Mouse (Mus musculus) embryonic facial prominence, embryonic 12.5 days (tissue): ENCODE measurements around the gene Fam228a. TPM values are rescaled to one million over a fixed set of nuclear protein-coding genes. Genes with fewer than 3 reads are reported as not detected.
A peak's percentile ranks its signal among the peaks of the same experiment; 100 is the strongest.
"Not testable (repeated sequence)": the region's sequence is repeated elsewhere in the genome, so short reads cannot be mapped to it uniquely, and the experiment has no call there.

Experiments
- ATAC-seq: fragments of 200-750 bp; cut with Nextera tagmentation; 2 replicates; pipeline ENCODE4 v1.8.0; 2017; ENCODE audit not compliant: insufficient number of reproducible peaks, insufficient read depth, low FRiP score, low TSS enrichment
- H3K27ac ChIP-seq: fragments of 300-500 bp; sonication (generic); 2 replicates; pipeline ENCODE4 v1.5.1; 2016; ENCODE audit warnings: mild to moderate bottlenecking
- H3K27me3 ChIP-seq: fragments of 300-500 bp; sonication (generic); 2 replicates; pipeline ENCODE4 v1.6.1; 2016; ENCODE audit warnings: mild to moderate bottlenecking, moderate library complexity
- H3K36me3 ChIP-seq: fragments of 300-500 bp; sonication (generic); 2 replicates; pipeline ENCODE4 v1.6.1; 2016; ENCODE audit warnings: mild to moderate bottlenecking
- H3K4me1 ChIP-seq: fragments of 300-500 bp; sonication (generic); 2 replicates; pipeline ENCODE4 v1.6.1; 2016
- H3K4me2 ChIP-seq: fragments of 300-500 bp; sonication (generic); replicated peaks from 2 replicates; pipeline ENCODE4 v1.6.1; 2016; ENCODE audit warnings: mild to moderate bottlenecking, moderate library complexity
- H3K4me3 ChIP-seq: fragments of 300-500 bp; sonication (generic); 2 replicates; pipeline ENCODE4 v1.5.1; 2016; ENCODE audit warnings: mild to moderate bottlenecking
- H3K9ac ChIP-seq: fragments of 300-500 bp; sonication (generic); 2 replicates; pipeline ENCODE4 v1.6.1; 2016; ENCODE audit warnings: mild to moderate bottlenecking, moderate library complexity
- H3K9me3 ChIP-seq: fragments of 300-500 bp; sonication (generic); 2 replicates; pipeline ENCODE4 v1.6.1; 2016; ENCODE audit warnings: mild to moderate bottlenecking, moderate library complexity
- WGBS: fragments of 180-500 bp; shearing (Covaris S2); methylation state at CpG from one replicate; pipeline ENCODE4 v1.1.7; 2016; 5-methylcytosine and 5-hydroxymethylcytosine counted together
- polyA plus RNA-seq: library from polyadenylated mRNA; unstranded; fragments of >200 nt; fragmentation: Nextera tagmentation; extraction: Ambion mirVana; gene quantifications from 2 replicates; pipeline ENCODE4 v1.2.1, GENCODE M21; 2016

Gene Fam228a
- polyA plus RNA-seq, 1 experiment from 2014 or later = 0.47 TPM

GRCm38 (mm10) chr12:4757060-4757459, 18.8 kb upstream of the Fam228a start:
- no peak overlapping the region for H3K4me2 ChIP-seq
- no peaks in the 10 kb centered on the region for H3K27me3 ChIP-seq
- no peak overlapping the region for H3K4me3 ChIP-seq
- H3K27ac ChIP-seq = no peak overlapping the region
- ATAC-seq = no peak
- WGBS = 80% methylated on average over 1 of the region's 1 CpGs
- H3K36me3 ChIP-seq = no peaks in the 10 kb centered on the region
- H3K4me1 ChIP-seq = no peaks in the 10 kb centered on the region
- no peak overlapping the region for H3K9ac ChIP-seq
- no peaks in the 10 kb centered on the region for H3K9me3 ChIP-seq

GRCm38 (mm10) chr12:4754451-4754850, 16.2 kb upstream of the Fam228a start:
- not testable (repeated sequence) for ATAC-seq

GRCm38 (mm10) chr12:4744486-4744885, 6.3 kb upstream of the Fam228a start:
- H3K9me3 ChIP-seq = no peaks in the 10 kb centered on the region
- no peak overlapping the region for H3K9ac ChIP-seq
- H3K36me3 ChIP-seq = no peaks in the 10 kb centered on the region
- no peaks in the 10 kb centered on the region for H3K4me1 ChIP-seq
- no peak for ATAC-seq
- H3K27me3 ChIP-seq = no peaks in the 10 kb centered on the region
- H3K4me3 ChIP-seq = no peak overlapping the region
- WGBS = 87% methylated on average over 10 of the region's 10 CpGs
- no peak overlapping the region for H3K27ac ChIP-seq
- no peak overlapping the region for H3K4me2 ChIP-seq

More at GRCm38 (mm10) chr12:4754451-4754850, 16.2 kb upstream of the Fam228a start:
- not testable (repeated sequence) for H3K9me3 ChIP-seq, H3K4me1 ChIP-seq, H3K4me3 ChIP-seq, H3K4me2 ChIP-seq, H3K27ac ChIP-seq, H3K27me3 ChIP-seq, H3K9ac ChIP-seq, H3K36me3 ChIP-seq
- WGBS = 89% methylated on average over 4 of the region's 4 CpGs

GRCm38 (mm10) chr12:4742183-4742582, 4.0 kb upstream of the Fam228a start:
- H3K9me3 ChIP-seq = no peaks in the 10 kb centered on the region
- no peaks in the 10 kb centered on the region for H3K36me3 ChIP-seq
- H3K27me3 ChIP-seq = no peaks in the 10 kb centered on the region
- H3K27ac ChIP-seq = no peak overlapping the region
- ATAC-seq = no peak
- no peak overlapping the region for H3K4me3 ChIP-seq
- no peak overlapping the region for H3K4me2 ChIP-seq
- H3K4me1 ChIP-seq = no peaks in the 10 kb centered on the region
- WGBS = 86% methylated on average over 3 of the region's 3 CpGs
- no peak overlapping the region for H3K9ac ChIP-seq

GRCm38 (mm10) chr12:4740823-4741222, 2.6 kb upstream of the Fam228a start:
- no peaks in the 10 kb centered on the region for H3K4me1 ChIP-seq
- H3K4me3 ChIP-seq = no peak overlapping the region
- no peak overlapping the region for H3K9ac ChIP-seq
- no peak overlapping the region for H3K4me2 ChIP-seq
- H3K27me3 ChIP-seq = no peaks in the 10 kb centered on the region
- ATAC-seq = no peak
- no peak overlapping the region for H3K27ac ChIP-seq
- 64% methylated on average over 7 of the region's 7 CpGs for WGBS
- H3K9me3 ChIP-seq = no peaks in the 10 kb centered on the region
- no peaks in the 10 kb centered on the region for H3K36me3 ChIP-seq

- no peak overlapping the region for H3K9ac ChIP-seq
- no peak for ATAC-seq
- H3K4me2 ChIP-seq = no peak overlapping the region
- 61% methylated on average over 4 of the region's 4 CpGs for WGBS
- no peaks in the 10 kb centered on the region for H3K4me1 ChIP-seq
- H3K27ac ChIP-seq = no peak overlapping the region
- no peaks in the 10 kb centered on the region for H3K27me3 ChIP-seq
- H3K36me3 ChIP-seq = no peaks in the 10 kb centered on the region
- H3K9me3 ChIP-seq = no peaks in the 10 kb centered on the region
- H3K4me3 ChIP-seq = no peak overlapping the region
Observed at GRCm38 (mm10) chr12:4732332-4732731, 5.9 kb downstream of the Fam228a start.

- Histone ChIP-seq H3K9ac (no peak overlapping the region), H3K4me2 (no peak overlapping the region), H3K4me3 (no peak overlapping the region), H3K36me3 (no peaks in the 10 kb centered on the region), H3K9me3 (no peaks in the 10 kb centered on the region), H3K27ac (no peak overlapping the region), H3K4me1 (no peaks in the 10 kb centered on the region), H3K27me3 (no peaks in the 10 kb centered on the region)
- WGBS = 70% methylated on average over 4 of the region's 4 CpGs
- no peak for ATAC-seq
Observed at GRCm38 (mm10) chr12:4731629-4732028, 6.6 kb downstream of the Fam228a start.

GRCm38 (mm10) chr12:4729165-4729564, 9.1 kb downstream of the Fam228a start:
- H3K9ac ChIP-seq = no peak overlapping the region
- no peaks in the 10 kb centered on the region for H3K36me3 ChIP-seq
- H3K27me3 ChIP-seq = no peaks in the 10 kb centered on the region
- 86% methylated on average over 3 of the region's 3 CpGs for WGBS
- H3K4me2 ChIP-seq = no peak overlapping the region
- H3K4me1 ChIP-seq = no peaks in the 10 kb centered on the region
- H3K9me3 ChIP-seq = no peaks in the 10 kb centered on the region
- no peak for ATAC-seq
- no peak overlapping the region for H3K4me3 ChIP-seq
- no peak overlapping the region for H3K27ac ChIP-seq

- Histone ChIP-seq H3K9me3 (no peaks in the 10 kb centered on the region), H3K27ac (no peak overlapping the region), H3K36me3 (no peaks in the 10 kb centered on the region), H3K4me1 (no peaks in the 10 kb centered on the region), H3K4me3 (no peak overlapping the region), H3K9ac (no peak overlapping the region), H3K4me2 (no peak overlapping the region), H3K27me3 (no peaks in the 10 kb centered on the region)
- WGBS = 71% methylated on average over 17 of the region's 17 CpGs
- ATAC-seq = no peak
Observed at GRCm38 (mm10) chr12:4719762-4720754, 18.2 kb downstream of the Fam228a start.

- no peak overlapping the region for H3K27ac ChIP-seq
- no peaks in the 10 kb centered on the region for H3K27me3 ChIP-seq
- no peaks in the 10 kb centered on the region for H3K36me3 ChIP-seq
- no peaks in the 10 kb centered on the region for H3K9me3 ChIP-seq
- no peak overlapping the region for H3K9ac ChIP-seq
- H3K4me3 ChIP-seq = no peak overlapping the region
- WGBS = 76% methylated on average over 13 of the region's 13 CpGs
- H3K4me1 ChIP-seq = no peaks in the 10 kb centered on the region
- ATAC-seq = no peak
- H3K4me2 ChIP-seq = no peak overlapping the region
Observed at GRCm38 (mm10) chr12:4719066-4719761, 19.0 kb downstream of the Fam228a start.

GRCm38 (mm10) chr12:4717417-4717816, 20.8 kb downstream of the Fam228a start:
- Histone ChIP-seq H3K9ac (no peak overlapping the region), H3K9me3 (no peaks in the 10 kb centered on the region), H3K4me1 (no peaks in the 10 kb centered on the region), H3K27me3 (no peaks in the 10 kb centered on the region), H3K27ac (no peak overlapping the region), H3K4me3 (no peak overlapping the region), H3K4me2 (0 out of 2 replicates have a peak overlapping the region, but pooled peaks have one; percentile 11), H3K36me3 (0 out of 2 replicates have a peak, but pooled peaks cover 3% of the 10 kb centered on the region)
- 0 out of 2 replicates have a peak, but pooled peaks have one; percentile 72 for ATAC-seq
- 10% methylated on average over 7 of the region's 7 CpGs for WGBS

- Histone ChIP-seq H3K9me3 (no peaks in the 10 kb centered on the region), H3K27ac (no peak overlapping the region), H3K4me1 (no peaks in the 10 kb centered on the region), H3K36me3 (peaks cover 9% of the 10 kb centered on the region; the same call in 1 of the 2 replicates), H3K4me3 (no peak overlapping the region), H3K4me2 (no peak overlapping the region), H3K9ac (no peak overlapping the region), H3K27me3 (no peaks in the 10 kb centered on the region)
- WGBS = 81% methylated on average over 10 of the region's 10 CpGs
- no peak for ATAC-seq
Observed at GRCm38 (mm10) chr12:4715606-4716005, 22.6 kb downstream of the Fam228a start.
